Mouse (Mus musculus) intestine, postnatal 0 days (tissue): ENCODE data around the gene Rpl9-ps6. TPM values are rescaled to one million over a fixed set of nuclear protein-coding genes. Genes with fewer than 3 reads are reported as not detected.

Experiments used
- ATAC-seq: fragments of 200-750 bp; cut with Nextera tagmentation; 2 replicates; pipeline ENCODE4 v1.8.0; 2017; ENCODE audit warnings: mild to moderate bottlenecking, moderate TSS enrichment, moderate library complexity
- H3K27ac ChIP-seq: fragments of 300-500 bp; sonication (generic); 2 replicates; pipeline ENCODE4 v1.5.1; 2014; ENCODE audit warnings: mild to moderate bottlenecking, low read depth, low read length, moderate library complexity
- H3K27me3 ChIP-seq: fragments of 300-500 bp; sonication (generic); replicated peaks from 2 replicates; pipeline ENCODE4 v1.6.1; 2014; ENCODE audit warnings: low read length, mixed read lengths; ENCODE audit not compliant: control insufficient read depth, insufficient read depth
- H3K36me3 ChIP-seq: fragments of 300-500 bp; sonication (generic); 2 replicates; pipeline ENCODE4 v1.6.1; 2014; ENCODE audit warnings: mild to moderate bottlenecking, moderate library complexity; ENCODE audit not compliant: control insufficient read depth, insufficient read depth
- H3K4me1 ChIP-seq: fragments of 300-500 bp; sonication (generic); replicated peaks from 2 replicates; pipeline ENCODE4 v1.6.1; 2014; ENCODE audit warnings: antibody characterized with exemption, low read length, mixed read lengths; ENCODE audit not compliant: control insufficient read depth, insufficient read depth
- H3K4me2 ChIP-seq: fragments of 300-500 bp; sonication (generic); replicated peaks from 2 replicates; pipeline ENCODE4 v1.6.1; 2014; ENCODE audit warnings: low read depth, mild to moderate bottlenecking, moderate library complexity
- H3K4me3 ChIP-seq: fragments of 300-500 bp; sonication (generic); 2 replicates; pipeline ENCODE4 v1.5.1; 2014; ENCODE audit warnings: low read depth, low read length
- H3K9ac ChIP-seq: fragments of 300-500 bp; sonication (generic); 2 replicates; pipeline ENCODE4 v1.6.1; 2014; ENCODE audit warnings: mild to moderate bottlenecking, low read depth, low read length
- H3K9me3 ChIP-seq: fragments of 300-500 bp; sonication (generic); 2 replicates; pipeline ENCODE4 v1.6.1; 2016; ENCODE audit warnings: mixed run types; ENCODE audit not compliant: control insufficient read depth
- CTCF ChIP-seq: sonication (generic); IDR thresholded peaks from 2 replicates; pipeline ENCODE4 v1.5.1; 2016; ENCODE audit warnings: low read depth, mild to moderate bottlenecking, control low read depth, antibody characterized with exemption, moderate library complexity
- WGBS: fragments of 180-500 bp; shearing (Covaris S2); extraction: QIAGEN DNeasy Blood & Tissue Kit; methylation state at CpG from one replicate; pipeline ENCODE4 v1.1.7; 2014; 5-methylcytosine and 5-hydroxymethylcytosine counted together
- polyA plus RNA-seq: library from polyadenylated mRNA; unstranded; fragments of >200 nt; fragmentation: Nextera tagmentation; extraction: Ambion mirVana; gene quantifications from 2 replicates; pipeline ENCODE4 v1.2.1, GENCODE M21; 2015

The Rpl9-ps6 gene
- polyA plus RNA-seq, 1 experiment from 2014 or later, result 89.1 TPM

GRCm38 (mm10) chr19:32476712-32477052, 10.3 kb upstream of the Rpl9-ps6 start:
- no peak for TF ChIP-seq CTCF
- peak; percentile 79 for ATAC-seq

DNA sequence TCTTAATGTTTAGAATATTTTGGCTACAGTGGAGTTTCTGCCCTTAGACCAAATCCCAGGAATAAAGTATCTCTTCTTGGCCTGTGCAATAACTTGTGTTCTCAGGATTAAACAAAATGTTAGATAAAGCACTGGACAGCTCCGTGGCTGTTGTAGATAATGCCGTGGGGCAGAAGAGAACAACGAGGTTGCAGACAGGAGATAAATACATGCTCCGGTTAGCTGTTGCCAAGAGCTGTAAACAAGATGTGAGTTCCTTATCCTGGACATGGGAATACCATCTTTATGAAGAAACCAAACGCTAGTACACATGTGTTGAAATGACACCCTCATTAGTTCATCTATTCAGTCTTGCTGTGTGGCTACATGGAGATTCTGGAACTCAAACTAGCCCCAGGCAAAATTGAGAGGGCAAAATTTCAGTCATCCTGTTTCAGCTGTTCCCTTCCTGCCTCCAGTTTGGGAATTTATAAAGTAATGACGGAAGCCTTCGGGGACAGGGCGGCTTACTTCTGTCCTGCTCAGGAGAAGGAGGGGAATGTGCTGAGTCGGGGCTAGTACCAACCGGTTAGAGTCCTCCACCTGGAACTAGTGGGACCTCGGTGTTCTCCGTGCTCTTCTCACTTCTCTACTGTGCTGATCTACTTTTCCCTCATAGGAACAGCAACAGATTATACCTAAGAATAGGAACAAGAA, 9.8 kb upstream of the Rpl9-ps6 start:
- 0 out of 2 replicates have a peak overlapping the region, but pooled peaks have one; percentile 3 for H3K4me2 ChIP-seq

More at GRCm38 (mm10) chr19:32476712-32477052, 10.3 kb upstream of the Rpl9-ps6 start:
- peak overlapping the region; percentile 61 for H3K27ac ChIP-seq
- H3K36me3 ChIP-seq, result no peaks in the 10 kb centered on the region
- no peak overlapping the region for H3K4me2 ChIP-seq
- no peaks in the 10 kb centered on the region for H3K9me3 ChIP-seq
- 58% methylated on average over 4 of the region's 4 CpGs for WGBS
- no peaks in the 10 kb centered on the region for H3K27me3 ChIP-seq
- no peak overlapping the region for H3K4me3 ChIP-seq
- no peaks in the 10 kb centered on the region for H3K4me1 ChIP-seq
- H3K9ac ChIP-seq, result no peak overlapping the region

DNA sequence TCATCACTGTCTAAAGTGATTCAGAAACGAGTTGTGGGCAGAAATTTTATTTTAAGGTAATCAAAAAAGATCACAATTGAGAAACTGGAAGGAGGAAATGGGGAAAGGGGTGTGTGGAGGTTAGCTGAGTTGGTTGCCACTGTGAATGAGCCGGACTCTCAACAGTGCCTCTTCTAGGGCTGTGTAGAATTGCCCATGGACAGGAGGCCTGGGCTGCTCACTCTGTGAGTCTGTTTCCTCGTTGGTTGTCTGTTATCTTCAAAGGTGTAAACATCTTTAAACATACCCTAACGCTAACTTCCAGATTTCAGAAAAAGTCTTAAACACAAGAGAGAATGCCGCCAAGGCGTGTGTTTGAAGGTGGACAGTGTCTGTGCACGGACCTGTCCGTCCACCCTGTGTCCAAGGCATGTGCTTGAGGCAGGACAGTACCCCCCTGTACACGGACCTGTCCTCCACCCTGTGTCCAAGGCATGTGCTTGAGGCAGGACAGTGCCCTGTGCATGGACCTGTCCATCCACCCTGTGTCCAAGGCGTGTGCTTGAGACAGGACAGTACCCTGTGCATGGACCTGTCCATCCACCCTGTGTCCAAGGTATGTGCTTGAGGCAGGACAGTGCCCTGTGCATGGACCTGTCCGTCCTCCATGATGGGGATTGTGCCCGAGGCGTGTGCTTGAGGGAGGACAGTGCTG, 4.3 kb upstream of the Rpl9-ps6 start:
- H3K4me2 ChIP-seq, result no peak overlapping the region
- H3K4me3 ChIP-seq, result no peak overlapping the region
- ATAC-seq, result no peak
- H3K4me1 ChIP-seq, result no peaks in the 10 kb centered on the region
- H3K9me3 ChIP-seq, result no peaks in the 10 kb centered on the region
- H3K27me3 ChIP-seq, result no peaks in the 10 kb centered on the region
- WGBS, result 76% methylated on average over 13 of the region's 13 CpGs
- no peaks in the 10 kb centered on the region for H3K36me3 ChIP-seq
- TF ChIP-seq CTCF, result no peak
- H3K9ac ChIP-seq, result no peak overlapping the region
- no peak overlapping the region for H3K27ac ChIP-seq

More for the DNA sequence above, 9.8 kb upstream of the Rpl9-ps6 start:
- no peak overlapping the region for H3K9ac ChIP-seq
- H3K27me3 ChIP-seq, result no peaks in the 10 kb centered on the region
- H3K4me1 ChIP-seq, result no peaks in the 10 kb centered on the region
- 52% methylated on average over 12 of the region's 12 CpGs for WGBS
- no peak overlapping the region for H3K4me3 ChIP-seq
- no peak for TF ChIP-seq CTCF
- peak overlapping the region; percentile 61 for H3K27ac ChIP-seq
- ATAC-seq, result peak; percentile 81
- no peaks in the 10 kb centered on the region for H3K36me3 ChIP-seq
- H3K9me3 ChIP-seq, result no peaks in the 10 kb centered on the region

DNA sequence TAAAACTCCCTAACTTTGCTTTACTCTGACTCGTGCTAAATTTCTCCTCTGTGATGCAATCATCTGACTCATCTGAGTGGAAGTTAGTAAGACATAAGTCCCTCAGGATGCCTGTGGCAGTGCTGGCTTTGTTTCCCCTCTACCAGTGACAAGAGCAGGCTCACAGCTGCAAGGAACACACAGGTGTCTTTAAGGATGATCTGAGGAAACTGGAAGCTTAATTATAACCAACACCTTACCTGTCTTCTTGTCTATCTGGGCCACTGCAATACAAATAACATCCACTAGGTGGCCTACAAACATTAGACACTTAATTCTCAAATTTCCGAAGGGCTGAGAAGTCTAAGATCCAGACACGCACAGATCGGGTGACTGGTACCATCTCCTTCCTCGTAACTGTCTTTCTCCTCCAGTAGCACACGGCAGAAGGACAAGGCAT, 3.7 kb upstream of the Rpl9-ps6 start:
- H3K9ac ChIP-seq, result no peak overlapping the region
- WGBS, result 17% methylated on average over 6 of the region's 6 CpGs
- ATAC-seq, result no peak

GRCm38 (mm10) chr19:32467325-32467724, 947 bp upstream of the Rpl9-ps6 start:
- H3K4me1 ChIP-seq, result 0 out of 2 replicates have a peak, but pooled peaks cover 4% of the 10 kb centered on the region
- H3K36me3 ChIP-seq, result no peaks in the 10 kb centered on the region
- no peak for TF ChIP-seq CTCF
- H3K4me3 ChIP-seq, result no peak overlapping the region
- H3K27ac ChIP-seq, result no peak overlapping the region
- WGBS, result 96% methylated on average over 5 of the region's 5 CpGs
- no peak overlapping the region for H3K9ac ChIP-seq
- no peaks in the 10 kb centered on the region for H3K27me3 ChIP-seq
- H3K9me3 ChIP-seq, result no peaks in the 10 kb centered on the region
- H3K4me2 ChIP-seq, result no peak overlapping the region
- ATAC-seq, result no peak

More for the DNA sequence above, 3.7 kb upstream of the Rpl9-ps6 start:
- Histone ChIP-seq H3K27ac (no peak overlapping the region), H3K36me3 (no peaks in the 10 kb centered on the region), H3K4me3 (no peak overlapping the region), H3K9me3 (no peaks in the 10 kb centered on the region), H3K4me1 (no peaks in the 10 kb centered on the region), H3K4me2 (no peak overlapping the region), H3K27me3 (no peaks in the 10 kb centered on the region)
- peak; percentile 86 for TF ChIP-seq CTCF

DNA sequence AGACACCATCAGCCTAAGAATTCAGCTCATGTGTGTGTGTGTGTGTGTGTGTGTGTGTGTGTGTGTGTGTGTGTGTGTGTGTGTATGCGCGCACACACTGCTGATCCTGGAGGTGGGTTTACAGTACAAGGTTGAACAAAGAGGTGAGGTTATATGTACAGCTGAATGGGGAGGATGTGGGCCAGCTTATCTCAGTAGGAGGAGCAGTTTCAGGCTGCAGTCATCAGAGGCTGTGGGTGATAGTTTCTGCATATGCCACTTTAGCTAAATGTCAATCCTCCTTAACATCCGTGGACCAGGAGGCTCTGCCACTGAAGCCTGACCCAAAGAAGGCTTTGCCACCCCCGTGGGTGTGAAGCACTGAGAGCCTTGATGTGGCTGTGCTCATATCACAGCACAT, 1.1 kb downstream of the Rpl9-ps6 start:
- TF ChIP-seq CTCF, result no peak
- H3K4me2 ChIP-seq, result no peak overlapping the region
- ATAC-seq, result no peak
- H3K9ac ChIP-seq, result no peak overlapping the region
- no peaks in the 10 kb centered on the region for H3K27me3 ChIP-seq
- H3K9me3 ChIP-seq, result no peaks in the 10 kb centered on the region
- WGBS, result 85% methylated on average over 4 of the region's 4 CpGs
- no peaks in the 10 kb centered on the region for H3K36me3 ChIP-seq
- no peak overlapping the region for H3K27ac ChIP-seq
- H3K4me3 ChIP-seq, result no peak overlapping the region
- H3K4me1 ChIP-seq, result 0 out of 2 replicates have a peak, but pooled peaks cover 4% of the 10 kb centered on the region
